Mouse (Mus musculus) gastrocnemius, postnatal 4 days (tissue): Measurements from ENCODE around the gene Trip6. TPM values are rescaled to one million over a fixed set of nuclear protein-coding genes. Genes with fewer than 3 reads are reported as not detected.
"Not testable (repeated sequence)": the region's sequence is repeated elsewhere in the genome, so short reads cannot be mapped to it uniquely, and the experiment has no call there.

Source experiments
- DNase-seq, 2 experiments: peaks; one replicate each; pipeline ENCODE4 v3.0.0; 2021 to 2022; ENCODE audit warnings: low spot score in 2 of 2, mixed read lengths in 2 of 2
- total RNA-seq, 2 experiments: library from RNA; stranded (reverse); gene quantifications; 2 replicates each; pipeline ENCODE4 v1.2.3; 2021

Gene Trip6
- total RNA-seq, 2 experiments from 2014 or later: 31.2 to 31.9 TPM

GRCm38 (mm10) chr5:137304165-137304564, 10.0 kb downstream of the Trip6 start:
- DNase-seq: no peak

GRCm38 (mm10) chr5:137303609-137304008, 10.6 kb downstream of the Trip6 start:
- DNase-seq: no peak

DNA sequence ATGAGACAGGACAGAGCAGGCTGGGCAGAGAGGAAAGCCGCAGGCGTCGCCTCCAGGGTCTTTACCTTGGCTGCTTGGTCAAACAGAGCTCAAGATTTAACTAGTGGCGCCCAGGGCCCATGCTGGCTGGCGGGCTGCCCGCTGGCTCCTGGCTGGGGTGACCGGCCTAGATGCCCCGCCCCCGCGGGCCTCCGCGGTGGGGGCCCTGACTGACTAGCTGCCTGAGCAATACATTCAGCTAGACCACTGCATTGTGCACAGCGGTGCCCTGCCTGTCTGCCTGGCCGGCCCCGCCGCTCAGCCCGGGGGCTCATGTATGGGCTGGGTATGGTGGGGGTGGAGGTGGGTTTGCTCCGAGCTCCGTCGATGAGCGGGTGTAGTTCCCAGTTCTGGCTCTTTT, 13.0 kb downstream of the Trip6 start:
- DNase-seq: no peak

DNA sequence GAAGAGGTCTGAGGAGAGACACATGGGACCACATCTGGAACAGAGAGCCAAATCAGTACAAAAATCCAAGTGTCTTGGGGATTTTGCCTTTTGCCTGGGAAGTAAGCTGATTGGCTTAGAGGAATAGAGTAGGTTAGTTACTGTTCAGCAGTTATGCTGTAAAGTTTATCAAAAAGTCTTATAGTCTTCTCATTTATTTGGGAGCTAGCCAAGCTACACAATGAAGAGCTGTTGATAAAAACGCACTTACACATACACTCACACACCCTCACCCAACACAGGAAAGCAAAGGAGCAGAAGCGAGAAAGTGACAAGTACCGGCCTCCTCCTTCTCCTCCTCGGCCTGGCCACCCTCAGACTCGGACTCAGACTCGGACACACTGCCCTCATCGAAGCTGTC, 15.0 kb downstream of the Trip6 start:
- no peak for DNase-seq

DNA sequence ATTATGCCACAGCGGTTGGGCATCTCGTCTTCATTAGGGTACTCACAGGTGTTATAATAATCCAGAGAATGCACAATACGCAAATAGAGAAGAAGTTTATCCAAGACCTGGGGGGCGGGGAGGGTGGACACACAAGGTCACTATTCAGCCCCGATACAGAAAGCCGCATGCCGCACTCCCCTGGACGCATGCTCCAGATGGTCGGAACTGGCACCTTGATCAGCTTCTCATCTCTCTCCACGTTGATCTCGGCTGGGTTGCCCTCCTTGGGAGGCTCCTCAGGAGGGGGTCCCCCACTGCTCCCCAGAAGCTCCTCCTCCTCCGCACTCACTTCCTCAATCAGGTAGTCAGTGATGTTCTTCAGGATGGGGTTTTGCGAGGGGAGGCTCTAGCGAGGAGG, 17.1 kb downstream of the Trip6 start:
- no peak for DNase-seq

GRCm38 (mm10) chr5:137295712-137296111, 18.5 kb downstream of the Trip6 start:
- no peak for DNase-seq

DNA sequence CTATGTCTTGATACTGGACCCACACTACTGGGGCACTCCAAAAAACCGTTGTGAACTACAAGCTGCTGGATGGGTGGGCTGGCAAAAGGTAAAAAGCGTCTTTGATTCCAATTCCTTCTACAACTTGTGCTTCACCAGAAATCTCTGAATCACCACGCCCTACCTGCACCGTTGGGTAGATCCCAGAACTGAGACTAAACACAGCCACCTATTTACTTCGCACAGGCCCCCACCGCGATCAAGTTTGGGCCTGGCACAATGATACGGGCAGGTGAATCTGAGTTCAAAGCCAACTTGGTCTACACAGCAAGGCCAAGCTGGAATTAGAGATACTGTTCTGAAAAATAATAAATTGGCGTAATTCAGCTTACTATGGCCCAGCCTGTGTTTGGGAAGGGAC, 18.9 kb downstream of the Trip6 start:
- no peak for DNase-seq

DNA sequence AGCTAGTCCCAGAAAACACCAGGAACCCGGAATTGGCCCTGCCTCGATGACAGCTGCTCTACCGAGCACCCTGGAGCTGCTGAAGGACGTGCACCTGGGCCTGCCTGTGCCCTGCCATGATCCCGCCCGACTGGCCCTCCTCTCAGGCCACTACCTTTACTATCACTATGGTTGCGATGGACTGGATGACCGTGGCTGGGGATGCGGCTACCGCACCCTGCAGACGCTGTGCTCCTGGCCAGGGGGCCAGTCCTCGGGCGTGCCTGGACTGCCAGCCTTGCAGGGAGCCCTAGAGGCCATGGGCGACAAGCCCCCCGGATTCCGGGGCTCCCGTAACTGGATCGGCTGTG, 19.5 kb downstream of the Trip6 start:
- DNase-seq: no peak

DNA sequence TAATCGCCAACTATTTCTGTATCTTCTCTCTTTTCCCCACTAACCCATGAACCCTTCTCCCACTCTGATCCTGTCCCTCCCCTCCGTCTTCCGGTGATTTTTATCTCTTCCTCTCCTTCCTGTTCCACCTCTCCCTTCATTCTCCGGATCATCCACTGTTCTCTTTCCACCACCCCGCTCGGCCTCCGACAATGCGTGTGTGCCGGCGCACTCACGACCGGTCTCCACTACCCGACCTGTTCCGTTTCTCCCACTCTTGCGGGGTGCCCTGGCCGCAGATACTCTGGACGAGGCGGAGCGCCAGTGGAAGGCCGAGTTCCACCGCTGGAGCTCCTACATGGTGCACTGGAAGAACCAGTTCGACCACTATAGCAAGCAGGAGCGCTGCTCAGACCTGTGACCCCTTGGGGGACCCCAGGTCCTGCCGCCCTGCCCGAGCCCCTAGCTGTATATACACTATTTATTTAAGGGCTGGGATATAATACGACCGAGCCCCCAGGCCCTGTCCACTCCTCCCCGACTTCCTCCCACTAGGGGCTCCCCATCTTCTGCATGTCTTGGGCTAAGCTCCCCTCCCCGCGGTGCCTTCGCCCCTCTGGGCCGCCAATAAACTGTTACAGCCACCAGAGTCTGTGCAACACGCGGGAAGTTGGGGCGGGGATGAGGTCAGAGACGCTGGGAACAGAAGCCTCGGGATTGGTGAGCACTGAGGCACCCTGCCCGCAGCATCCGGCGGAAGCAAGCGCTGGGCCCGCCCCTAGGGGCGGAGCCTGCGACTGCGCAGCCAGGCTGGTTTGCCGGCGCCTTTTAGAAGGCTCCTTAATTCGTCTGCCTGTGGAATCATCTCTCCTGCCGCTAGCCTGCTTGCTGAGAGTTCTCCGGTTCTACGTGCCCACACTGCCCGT, 20.1 kb downstream of the Trip6 start, which contains the start of gene Ufsp1:
Gene Ufsp1 (plus strand): TSS at position 791 of the 905 bp plus-strand sequence.
- DNase-seq: peak; percentile 88 to 96

DNA sequence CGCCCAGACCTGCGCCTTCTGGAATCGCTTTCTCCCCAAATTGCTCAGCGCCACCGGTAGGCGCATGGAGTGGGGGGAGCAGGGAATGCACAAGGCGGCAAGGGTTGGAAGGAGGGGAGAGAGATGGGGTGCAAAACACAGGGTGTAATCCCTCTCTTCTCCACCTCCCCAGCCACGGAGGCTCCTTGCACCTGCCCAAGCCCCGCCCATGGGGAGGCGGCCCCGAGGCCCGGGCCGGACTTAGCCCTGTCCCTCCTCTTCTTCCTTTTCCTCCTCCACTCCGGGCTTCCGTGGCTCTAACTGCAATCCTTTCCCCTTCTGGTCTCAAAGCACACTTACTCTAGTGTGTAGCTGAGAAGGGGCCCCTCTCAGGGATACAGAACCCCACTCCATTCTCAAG, 20.9 kb downstream of the Trip6 start:
- DNase-seq: peak in 1 of 2 experiments; percentile 64

DNA sequence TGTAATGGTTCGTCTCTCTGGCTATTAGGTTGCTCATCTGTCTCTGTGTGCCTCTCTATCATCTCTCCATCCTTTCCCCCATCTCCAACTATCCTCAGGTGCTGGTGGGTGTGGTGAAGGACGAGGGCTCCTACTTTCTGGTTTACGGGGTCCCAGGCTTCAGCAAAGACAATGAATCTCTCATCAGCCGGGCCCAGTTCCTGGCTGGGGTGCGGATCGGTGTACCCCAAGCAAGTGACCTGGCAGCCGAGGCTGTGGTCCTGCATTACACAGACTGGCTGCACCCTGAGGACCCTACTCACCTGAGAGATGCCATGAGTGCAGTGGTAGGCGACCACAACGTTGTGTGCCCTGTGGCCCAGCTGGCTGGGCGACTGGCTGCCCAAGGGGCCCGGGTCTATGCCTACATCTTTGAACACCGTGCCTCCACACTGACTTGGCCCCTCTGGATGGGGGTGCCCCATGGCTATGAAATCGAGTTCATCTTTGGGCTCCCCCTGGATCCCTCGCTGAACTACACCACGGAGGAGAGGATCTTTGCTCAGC, 22.8 kb downstream of the Trip6 start:
- no peak for DNase-seq

- peak in 1 of 2 experiments; percentile 63 for DNase-seq
Observed at GRCm38 (mm10) chr5:137290677-137291076, 23.5 kb downstream of the Trip6 start.

DNA sequence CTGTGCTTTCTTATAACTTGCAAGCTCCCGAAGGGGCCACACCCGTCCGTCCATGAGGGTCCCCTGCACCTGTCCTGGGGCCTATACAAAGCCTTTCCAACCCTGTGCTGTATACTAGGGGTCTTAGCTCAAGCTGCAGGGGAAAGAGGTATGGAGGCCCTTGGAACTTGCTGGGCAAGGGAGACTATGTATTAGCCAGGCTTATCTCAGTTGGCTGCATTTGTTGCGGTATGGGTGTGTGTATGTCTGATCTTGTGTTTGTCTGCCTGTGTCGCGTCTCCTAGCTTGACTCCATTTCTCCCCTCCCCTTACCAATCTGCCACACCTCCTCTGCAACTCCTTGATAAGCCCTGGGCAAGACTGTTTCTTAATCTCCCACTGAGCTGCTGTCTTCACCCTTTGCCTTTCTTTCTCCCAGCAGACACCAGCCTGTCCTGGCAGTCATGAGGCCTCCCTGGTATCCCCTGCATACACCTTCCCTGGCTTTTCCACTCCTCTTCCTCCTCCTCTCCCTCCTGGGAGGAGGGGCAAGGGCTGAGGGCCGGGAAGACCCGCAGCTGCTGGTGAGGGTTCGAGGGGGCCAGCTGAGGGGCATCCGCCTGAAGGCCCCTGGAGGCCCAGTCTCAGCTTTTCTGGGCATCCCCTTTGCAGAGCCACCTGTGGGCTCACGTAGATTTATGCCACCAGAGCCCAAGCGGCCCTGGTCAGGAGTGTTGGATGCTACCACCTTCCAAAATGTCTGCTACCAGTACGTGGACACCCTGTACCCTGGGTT, 24.4 kb downstream of the Trip6 start:
- no peak for DNase-seq

DNA sequence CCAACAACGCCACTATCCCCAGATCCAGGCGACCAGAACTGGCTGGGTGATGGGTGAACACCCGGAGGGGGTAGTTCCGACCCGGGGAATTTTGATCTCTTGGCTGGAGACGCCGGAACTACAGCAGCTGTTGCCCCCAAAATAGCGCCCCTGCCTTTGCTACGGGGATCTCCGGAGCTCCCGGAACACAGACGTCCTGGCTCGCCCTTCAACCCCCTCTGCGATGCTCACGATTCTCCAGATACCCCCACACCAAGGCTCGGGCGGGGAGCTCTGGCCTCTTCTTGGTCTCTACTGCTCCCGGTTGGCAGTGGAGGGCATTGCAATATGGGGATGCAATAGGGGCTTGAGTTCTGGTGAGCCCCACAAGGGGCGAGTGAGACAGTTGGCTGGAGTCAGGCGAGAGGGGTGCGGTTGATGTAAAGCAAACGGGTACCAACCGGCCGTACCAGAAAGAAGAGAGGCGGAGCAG, 25.2 kb downstream of the Trip6 start:
- peak in 1 of 2 experiments; percentile 47 for DNase-seq

GRCm38 (mm10) chr5:137287953-137288743, 26.1 kb downstream of the Trip6 start:
- no peak for DNase-seq

DNA sequence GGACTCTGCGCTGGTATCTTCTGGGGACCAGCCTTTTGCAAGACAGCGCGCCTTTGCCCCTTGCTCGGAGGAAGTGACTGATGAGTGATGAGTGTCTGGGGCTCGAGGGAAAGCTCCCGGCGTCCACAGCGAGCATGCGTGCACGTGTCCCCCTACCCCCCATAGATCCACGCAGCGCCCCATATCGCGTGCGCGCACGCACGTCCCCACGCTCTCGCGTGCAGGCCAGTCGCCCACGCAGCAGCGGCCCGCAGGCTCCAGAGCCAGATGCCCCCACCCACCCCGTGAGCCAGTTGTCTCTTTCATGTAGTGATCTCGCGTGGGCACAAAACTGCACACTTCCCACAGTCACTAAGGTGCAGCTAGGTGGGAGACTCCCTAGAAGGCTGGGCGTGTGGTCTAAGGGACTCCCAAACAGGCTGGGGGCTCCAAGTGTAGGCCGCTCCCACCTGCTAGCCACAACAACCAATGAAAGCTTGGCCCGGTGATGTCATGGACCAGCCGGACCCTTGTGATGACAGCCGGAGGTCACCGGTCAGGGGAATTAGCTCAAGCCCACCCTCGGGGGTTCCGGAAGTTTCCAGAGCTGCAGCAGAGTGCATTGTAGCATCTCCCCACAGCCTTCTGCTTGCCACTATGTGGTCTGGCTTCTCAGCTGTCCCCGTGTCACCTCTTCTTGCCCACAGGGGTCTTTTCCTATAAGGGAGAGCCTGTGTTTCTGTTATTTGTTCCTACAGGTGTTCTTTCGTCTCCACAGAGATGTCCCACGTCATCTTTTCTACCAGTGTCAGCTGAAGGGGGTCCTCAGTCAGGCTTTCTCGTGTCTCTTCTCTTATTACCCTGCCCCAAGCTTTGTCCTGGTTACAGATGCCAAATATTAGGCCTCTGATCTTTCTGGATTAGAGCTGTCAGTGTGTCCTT, 26.9 kb downstream of the Trip6 start, which contains the start of gene Ache:
Gene Ache (plus strand): TSS at position 488 of the 921 bp plus-strand sequence.
- no peak for DNase-seq

GRCm38 (mm10) chr5:137286655-137287031, 27.6 kb downstream of the Trip6 start:
- peak; percentile 76 to 91 for DNase-seq

DNA sequence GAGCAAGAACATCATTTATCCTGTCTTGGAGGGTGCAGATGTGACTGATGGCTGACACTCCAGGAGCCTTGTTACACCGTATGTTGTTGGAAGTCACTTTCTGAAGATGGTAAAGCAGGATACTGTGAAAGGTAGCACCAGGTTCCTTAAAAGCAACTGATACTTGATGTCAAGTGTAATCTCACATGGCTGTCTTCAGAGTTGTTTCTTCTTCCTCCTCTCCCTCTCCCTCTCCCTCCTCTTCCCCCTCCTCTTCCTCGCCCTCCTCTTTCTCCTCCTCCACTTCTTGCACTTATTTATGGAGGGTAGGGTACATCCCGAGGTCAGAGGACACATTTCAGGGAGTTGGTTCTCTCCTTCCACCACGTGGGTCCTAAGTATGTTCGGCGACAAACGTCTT, 28.2 kb downstream of the Trip6 start:
- no peak for DNase-seq

DNA sequence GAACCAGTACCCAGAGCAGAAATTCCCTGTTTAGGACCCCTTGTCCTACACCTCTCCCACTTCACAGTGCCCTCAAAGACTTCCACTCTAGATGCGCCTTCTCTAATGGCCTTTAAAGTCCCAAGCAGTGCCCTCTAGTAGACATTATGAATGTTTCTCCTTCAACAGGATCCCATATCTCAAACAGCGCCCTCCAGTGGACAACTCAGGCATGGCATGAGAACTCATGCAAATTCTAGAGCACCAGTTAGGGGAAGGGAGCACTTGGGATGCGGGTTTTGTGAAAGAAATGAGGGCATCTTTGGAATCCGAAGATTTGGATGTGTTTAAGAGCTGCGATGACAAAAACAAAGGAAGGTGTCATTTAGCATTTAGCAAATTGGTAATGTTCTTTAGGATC, 29.2 kb downstream of the Trip6 start:
- no peak for DNase-seq

GRCm38 (mm10) chr5:137284411-137284810, 29.8 kb downstream of the Trip6 start:
- not testable (repeated sequence) for DNase-seq
